Mouse (Mus musculus): ENCODE measurements around the gene Spocd1. TPM values are rescaled to one million over a fixed set of nuclear protein-coding genes. Genes with fewer than 3 reads are reported as not detected.

Gene Spocd1
- polyA plus RNA-seq, 1 experiment from 2014 or later, result not detected

GRCm38 (mm10) chr4:130001710-130002109 lies 72.7 kb downstream of the Spocd1 start:
- Histone ChIP-seq H3K9me3 (ENCODE audit: control insufficient read depth, low read length) (no peaks in the 10 kb centered on the region), H3K4me2 (ENCODE audit: low read length) (no peak overlapping the region), H3K4me1 (replicated peaks; ENCODE audit: control insufficient read depth, insufficient read depth, low read length) (peaks cover 12% of the 10 kb centered on the region), H3K4me3 (replicated peaks; ENCODE audit: low read length) (no peak overlapping the region), H3K27me3 (replicated peaks; ENCODE audit: control insufficient read depth, insufficient read depth, low read length) (no peaks in the 10 kb centered on the region), H3K9ac (replicated peaks; ENCODE audit: low read depth, low read length) (no peak overlapping the region), H3K36me3 (ENCODE audit: control insufficient read depth, insufficient read depth) (no peaks in the 10 kb centered on the region), H3K27ac (ENCODE audit: low read length) (peak overlapping the region; percentile 25; the same call in 1 of the 2 replicates)
- 0 out of 2 replicates have a peak, but pooled peaks have one; percentile 5 for ATAC-seq
- 21% methylated on average over 5 of the region's 5 CpGs for WGBS

- 55% methylated on average over 10 of the region's 10 CpGs for WGBS
- Histone ChIP-seq H3K9ac (replicated peaks; ENCODE audit: low read depth, low read length) (no peak overlapping the region), H3K27me3 (replicated peaks; ENCODE audit: control insufficient read depth, insufficient read depth, low read length) (no peaks in the 10 kb centered on the region), H3K4me2 (ENCODE audit: low read length) (no peak overlapping the region), H3K4me1 (replicated peaks; ENCODE audit: control insufficient read depth, insufficient read depth, low read length) (peaks cover 12% of the 10 kb centered on the region), H3K36me3 (ENCODE audit: control insufficient read depth, insufficient read depth) (no peaks in the 10 kb centered on the region), H3K9me3 (ENCODE audit: control insufficient read depth, low read length) (no peaks in the 10 kb centered on the region), H3K4me3 (replicated peaks; ENCODE audit: low read length) (no peak overlapping the region), H3K27ac (ENCODE audit: low read length) (peak overlapping the region; percentile 25; the same call in 1 of the 2 replicates)
- ATAC-seq, result peak; percentile 75
Measured at GRCm38 (mm10) chr4:130002157-130002556, 73.1 kb downstream of the Spocd1 start.

- Histone ChIP-seq H3K27ac (ENCODE audit: low read length) (no peak overlapping the region), H3K4me3 (replicated peaks; ENCODE audit: low read length) (no peak overlapping the region), H3K4me1 (replicated peaks; ENCODE audit: control insufficient read depth, insufficient read depth, low read length) (peaks cover 10% of the 10 kb centered on the region), H3K4me2 (ENCODE audit: low read length) (no peak overlapping the region), H3K27me3 (replicated peaks; ENCODE audit: control insufficient read depth, insufficient read depth, low read length) (no peaks in the 10 kb centered on the region), H3K9me3 (ENCODE audit: control insufficient read depth, low read length) (no peaks in the 10 kb centered on the region), H3K36me3 (ENCODE audit: control insufficient read depth, insufficient read depth) (no peaks in the 10 kb centered on the region), H3K9ac (replicated peaks; ENCODE audit: low read depth, low read length) (no peak overlapping the region)
- no peak for ATAC-seq
- WGBS, result 70% methylated on average over 9 of the region's 9 CpGs
Measured at GRCm38 (mm10) chr4:130005593-130005992, 76.5 kb downstream of the Spocd1 start.

GRCm38 (mm10) chr4:130006533-130006932 lies 77.5 kb downstream of the Spocd1 start:
- Histone ChIP-seq H3K4me3 (replicated peaks; ENCODE audit: low read length) (no peak overlapping the region), H3K9ac (replicated peaks; ENCODE audit: low read depth, low read length) (no peak overlapping the region), H3K4me2 (ENCODE audit: low read length) (peak overlapping the region; percentile 15; the same call in 1 of the 2 replicates), H3K27ac (ENCODE audit: low read length) (no peak overlapping the region), H3K9me3 (ENCODE audit: control insufficient read depth, low read length) (no peaks in the 10 kb centered on the region), H3K4me1 (replicated peaks; ENCODE audit: control insufficient read depth, insufficient read depth, low read length) (peaks cover 6% of the 10 kb centered on the region), H3K27me3 (replicated peaks; ENCODE audit: control insufficient read depth, insufficient read depth, low read length) (no peaks in the 10 kb centered on the region), H3K36me3 (ENCODE audit: control insufficient read depth, insufficient read depth) (0 out of 2 replicates have a peak, but pooled peaks cover under 1% of the 10 kb centered on the region)
- no peak for ATAC-seq
- 17% methylated on average over 25 of the region's 25 CpGs for WGBS

Other genes starting within 250 kb of the Spocd1 start
- gene Tmem39b, start 232.4 kb upstream of the Spocd1 start, polyA plus RNA-seq (2015; fragmentation: Nextera tagmentation; extraction: Ambion mirVana), result 16.1 and 25.0 TPM in 2 replicates
- 160 and 179 TPM in 2 replicates for gene Khdrbs1, start 186.9 kb upstream of the Spocd1 start, polyA plus RNA-seq (2015; fragmentation: Nextera tagmentation; extraction: Ambion mirVana)
- gene Ptp4a2, start 118.0 kb upstream of the Spocd1 start, polyA plus RNA-seq (2015; fragmentation: Nextera tagmentation; extraction: Ambion mirVana), result 278 and 316 TPM in 2 replicates
- 9.6 and 12.2 TPM in 2 replicates for gene Adgrb2, start 55.6 kb downstream of the Spocd1 start, polyA plus RNA-seq (2015; fragmentation: Nextera tagmentation; extraction: Ambion mirVana)
- gene Col16a1, start 118.6 kb downstream of the Spocd1 start, polyA plus RNA-seq (2015; fragmentation: Nextera tagmentation; extraction: Ambion mirVana), result 7.4 and 8.7 TPM in 2 replicates
- gene Pef1, start 173.3 kb downstream of the Spocd1 start, polyA plus RNA-seq (2015; fragmentation: Nextera tagmentation; extraction: Ambion mirVana), result 63.0 and 63.1 TPM in 2 replicates
- 0.30 and 0.81 TPM in 2 replicates for gene Hcrtr1, start 210.1 kb downstream of the Spocd1 start, polyA plus RNA-seq (2015; fragmentation: Nextera tagmentation; extraction: Ambion mirVana)
- 4.7 TPM in 2 replicates for gene Tinagl1, start 245.9 kb downstream of the Spocd1 start, polyA plus RNA-seq (2015; fragmentation: Nextera tagmentation; extraction: Ambion mirVana)